Mouse (Mus musculus): ENCODE results near the gene Apol9a.

DNA sequence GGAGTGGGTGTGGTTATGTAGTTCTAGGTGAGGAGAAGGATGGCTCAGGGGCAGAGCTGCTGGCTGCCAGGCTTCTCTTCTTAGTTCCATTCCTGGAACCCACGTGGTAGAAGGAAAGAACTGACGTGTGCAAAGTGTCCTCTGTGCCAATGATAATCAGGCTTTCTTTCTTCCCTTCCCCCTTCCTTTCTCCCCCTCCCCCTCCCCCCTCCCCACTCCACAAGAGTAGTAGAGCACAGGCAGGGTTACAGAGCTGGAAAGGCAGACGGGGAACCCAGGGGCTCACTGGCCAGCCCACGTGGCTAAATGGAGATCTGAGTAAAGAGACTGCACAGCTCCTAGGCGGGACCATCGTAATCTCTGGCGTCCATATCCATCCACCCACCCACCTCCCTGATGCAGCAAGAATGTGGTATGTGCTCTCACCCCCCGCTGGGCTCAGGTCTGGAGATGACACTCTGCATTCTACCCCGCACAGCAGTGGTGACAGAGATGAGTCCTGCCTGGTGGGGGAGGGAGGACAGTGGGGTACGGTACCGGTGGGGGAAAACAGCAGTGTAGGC, 54.6 kb downstream of the Apol9a start:
- no peak for TF ChIP-seq CTCF (IDR thresholded peaks at IDR 0.05; ENCODE audit: low read depth, low read length)
- no peak for TF ChIP-seq POLR2A (IDR thresholded peaks at IDR 0.05; ENCODE audit: extremely low read depth, insufficient read depth, low read length)

Data from liver, adult 2 months (tissue).